Mouse (Mus musculus) mouse embryonic stem cell (cell line): ENCODE results near the gene Impg2.

Experiments used
- in situ Hi-C, 2 experiments: fragments of 300-500 bp; cut with MboI; formaldehyde crosslinking; loops; 1 replicate in 1 of 2; 3 replicates in 1 of 2; pipeline ENCODE4 v1.14.3; 2019 to 2020; ENCODE audit warnings: low sequenced_read_pairs in 2 of 2, low pct_unique_long_range_greater_than_20kb in 1 of 2, mixed read lengths in 1 of 2; ENCODE audit not compliant: unreplicated experiment in 1 of 2

The Impg2 gene

DNA sequence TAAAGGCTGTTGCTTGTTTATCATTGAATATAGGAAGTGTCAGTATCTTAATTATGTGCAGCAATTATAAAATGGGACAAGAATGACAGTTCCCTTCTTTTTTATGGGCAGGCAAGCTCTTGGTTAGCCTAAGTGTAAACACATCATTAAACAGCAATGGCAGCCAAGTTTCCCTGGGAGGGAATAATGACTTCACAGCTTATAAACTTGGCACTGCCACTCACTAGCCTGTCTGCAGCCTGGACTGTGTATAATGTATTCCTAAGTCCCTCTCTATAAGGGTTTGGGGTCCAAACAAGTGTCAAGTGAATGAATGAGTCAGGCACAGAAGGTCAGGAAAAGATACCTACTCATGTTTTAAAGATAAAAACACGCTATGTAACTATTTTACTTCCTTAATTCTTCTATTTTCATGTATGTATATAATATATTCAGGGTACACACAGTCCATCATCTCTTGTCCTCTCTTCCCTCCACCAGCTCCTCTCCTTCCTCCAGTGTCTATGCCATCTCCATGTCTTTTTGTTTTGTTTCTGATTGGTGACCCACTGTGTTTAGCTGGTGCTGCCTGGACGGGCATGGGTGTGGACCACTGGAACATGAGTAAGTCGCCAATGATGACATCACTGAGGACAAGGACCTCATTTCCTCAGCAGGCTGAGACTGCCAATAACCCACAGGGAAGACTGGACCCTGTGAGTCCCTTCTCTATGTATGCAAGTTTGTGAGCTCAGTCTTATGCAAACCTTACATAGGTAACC is 92.0 kb downstream of the Impg2 start:
- in situ Hi-C loops, result no loop called here

DNA sequence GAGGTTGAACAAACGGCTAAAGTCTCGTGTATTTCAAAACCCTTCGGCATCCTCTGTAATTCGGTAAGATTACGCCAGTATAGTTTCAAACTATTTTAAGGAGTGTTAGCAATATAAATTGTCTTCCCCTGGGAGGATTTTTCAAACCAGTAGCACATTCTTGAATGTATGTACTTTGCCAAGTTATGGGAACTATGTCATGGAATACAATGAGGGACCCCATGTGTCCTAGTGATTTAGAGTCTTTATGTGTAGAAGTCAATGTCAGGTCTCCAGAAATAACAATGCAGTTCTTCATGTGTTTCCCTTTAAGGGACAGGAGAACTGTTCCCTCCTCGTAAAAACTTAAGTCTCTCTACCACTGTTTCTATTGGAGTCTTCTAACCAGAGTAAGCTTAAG is 94.1 kb downstream of the Impg2 start:
- in situ Hi-C loops, result no loop called here

DNA sequence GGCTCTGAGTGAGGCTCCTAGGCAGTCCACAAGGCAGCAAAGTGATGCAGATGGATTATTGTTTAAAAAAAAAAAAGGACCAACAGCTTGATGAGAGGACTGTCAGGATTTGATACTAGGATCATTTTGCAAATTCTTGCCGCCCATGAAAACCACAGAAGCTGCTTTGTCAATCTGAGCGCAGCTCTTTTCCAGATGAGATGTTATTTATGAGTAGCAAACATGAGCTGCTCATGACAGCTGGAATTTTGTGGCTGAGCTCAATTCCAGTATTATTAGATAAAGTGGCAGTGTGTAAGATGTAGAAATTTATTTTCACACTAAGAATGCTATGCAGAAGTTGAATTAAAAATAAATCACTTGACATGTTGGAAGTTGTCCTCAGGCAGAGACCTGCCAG is 94.7 kb downstream of the Impg2 start:
- in situ Hi-C loops, result no loop called here

DNA sequence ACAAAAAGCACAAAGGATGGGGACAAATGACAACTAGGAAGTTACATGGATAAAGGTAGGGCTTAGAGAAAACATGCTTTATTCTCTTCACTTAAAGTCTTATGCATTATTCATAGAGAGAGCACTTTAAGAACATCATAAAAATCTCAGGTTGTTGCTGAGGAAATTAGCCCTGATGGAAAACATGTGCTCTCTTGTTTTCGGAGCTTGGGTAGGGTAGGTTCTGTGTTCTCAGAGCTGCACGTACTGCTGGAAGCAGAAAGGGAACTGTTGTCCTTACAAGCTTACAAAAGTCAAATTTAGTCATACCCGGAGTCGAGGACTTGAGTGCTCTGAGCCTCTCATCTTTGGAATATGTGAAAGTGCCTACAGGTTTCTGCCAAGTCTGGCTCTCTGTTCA is 98.9 kb downstream of the Impg2 start:
- in situ Hi-C loops, result no loop called here

DNA sequence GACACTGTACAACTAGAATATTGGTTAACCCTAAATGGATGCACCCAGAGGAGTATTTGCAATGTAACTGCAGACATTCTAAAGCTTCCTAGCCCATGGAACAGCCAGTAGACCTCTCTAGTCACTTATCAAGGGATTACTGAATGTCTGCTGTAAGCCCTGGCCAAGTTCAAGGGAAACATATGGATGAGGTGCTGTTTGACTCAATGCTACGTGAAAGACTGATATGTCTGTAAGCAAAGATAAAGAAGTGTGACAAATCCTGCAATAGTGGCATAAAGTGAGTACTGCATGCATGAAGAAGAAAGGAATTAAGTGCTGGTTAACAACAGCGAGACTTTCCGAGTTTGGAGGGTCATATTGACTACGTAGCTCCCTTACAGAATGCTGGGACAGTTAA is 100.1 kb downstream of the Impg2 start:
- in situ Hi-C loops, result no loop called here

DNA sequence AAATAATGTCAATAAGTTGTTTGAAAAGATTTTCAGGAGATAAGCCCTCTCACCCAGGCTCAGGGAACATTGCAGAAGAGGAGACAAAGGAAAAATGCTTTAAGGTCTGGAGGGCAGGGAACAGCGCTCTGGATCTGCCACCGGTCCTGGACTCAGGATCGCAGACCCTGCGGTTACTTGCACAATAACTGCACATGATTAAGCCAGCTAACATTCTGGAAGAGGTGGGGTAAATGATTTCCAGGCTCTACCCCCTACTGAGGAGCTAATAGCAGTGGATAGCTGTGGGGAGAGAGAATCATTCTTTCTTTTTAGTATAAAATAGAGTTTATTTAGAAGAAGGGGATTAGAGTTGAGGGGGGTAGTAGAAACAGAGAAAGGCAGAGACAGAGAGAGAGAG is 103.5 kb downstream of the Impg2 start:
- in situ Hi-C loops, result no loop called here

DNA sequence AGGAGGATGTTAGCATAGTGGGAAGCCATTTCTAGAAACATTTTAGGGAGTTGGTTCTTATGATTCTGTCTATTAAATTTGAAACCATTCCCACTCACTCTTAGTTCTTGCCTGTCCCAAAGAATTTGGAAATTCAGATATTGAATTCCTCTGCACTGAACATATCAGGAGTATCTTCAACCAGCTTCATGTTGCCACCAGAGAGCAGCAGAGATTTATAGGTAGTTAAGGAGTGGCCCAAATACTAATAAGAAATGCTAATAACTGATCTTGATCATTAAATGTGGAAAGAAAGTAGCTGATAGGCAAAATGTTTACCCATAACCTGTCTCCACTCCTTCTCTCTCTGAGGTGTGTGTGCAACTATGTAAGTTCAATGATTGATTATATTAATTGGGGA is 107.2 kb downstream of the Impg2 start:
- in situ Hi-C loops, result no loop called here
